Comparison of ENCODE assay signal across 25 mouse cellular contexts in the genomic region with DNA sequence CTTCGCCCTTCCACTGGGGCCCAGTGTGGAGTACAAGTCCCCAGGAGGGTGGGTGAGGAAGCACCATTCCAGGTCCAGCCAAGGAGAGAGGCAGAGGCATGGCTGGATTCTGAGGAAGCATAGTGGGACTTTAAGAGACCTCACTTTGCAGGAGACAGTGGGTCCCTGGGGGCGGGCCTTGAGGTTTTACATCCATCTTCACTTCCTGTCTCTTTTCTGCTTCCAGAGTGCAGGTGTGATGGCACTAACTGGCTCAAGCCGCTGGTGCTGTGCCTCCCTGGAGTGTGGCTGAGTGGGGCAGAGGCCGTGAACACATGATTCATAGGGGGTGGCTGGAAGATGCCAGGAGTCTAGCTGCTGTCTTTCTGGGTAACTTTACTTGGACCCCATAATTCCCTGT. TPM values are rescaled to one million over a fixed set of nuclear protein-coding genes. Genes with fewer than 3 reads are reported as not detected.
DNase-seq lines count a peak whose midpoint lies in the region; ATAC-seq and TF ChIP-seq lines count a peak whose summit lies in the region.
"Had no signal": no experiment of that assay in that cellular context is flagged by ENCODE, and none has a peak within 500 bp of the region (broad histone marks: within the 10 kb centered on the region; RNA-seq: fewer than 3 reads in every experiment).

No protein-coding gene starts in this region.

- no peak overlapping the region for H3K9ac ChIP-seq in midbrain, embryonic 14.5 days (replicated peaks; ENCODE audit: low read length)
- H3K9ac ChIP-seq in kidney, embryonic 14.5 days (ENCODE audit: low read depth, low read length), result no peak overlapping the region
- H3K9ac ChIP-seq: embryonic facial prominence, embryonic 13.5 days; embryonic facial prominence, embryonic 15.5 days had no signal

- H3K9me3 ChIP-seq in midbrain, embryonic 14.5 days (ENCODE audit: control insufficient read depth, low read length), result no peaks in the 10 kb centered on the region
- H3K9me3 ChIP-seq in kidney, embryonic 14.5 days (ENCODE audit: control insufficient read depth, low read length), result no peaks in the 10 kb centered on the region
- H3K9me3 ChIP-seq: embryonic facial prominence, embryonic 13.5 days; embryonic facial prominence, embryonic 15.5 days; forebrain, embryonic 10.5 days had no signal

- no peak overlapping the region for H3K4me2 ChIP-seq in midbrain, embryonic 14.5 days (ENCODE audit: low read length)
- H3K4me2 ChIP-seq in kidney, embryonic 14.5 days (replicated peaks; ENCODE audit: low read depth, low read length), result no peak overlapping the region
- H3K4me2 ChIP-seq: embryonic facial prominence, embryonic 13.5 days; embryonic facial prominence, embryonic 15.5 days had no signal

- DNase-seq in thymus, adult 2 months, result peak; percentile 43
- peak; percentile 61 for DNase-seq in thymus, postnatal 0 days (ENCODE audit: low spot score)
- DNase-seq in thymus, postnatal 14 days, result peak; percentile 63
- DNase-seq in thymus, postnatal 36 days, result peak; percentile 31 to 53
- DNase-seq in midbrain, embryonic 14.5 days, result no peak
- DNase-seq in urinary bladder, postnatal 4 days (ENCODE audit: low spot score in 2 of 2), result no peak
- DNase-seq in heart, adult 9 months (ENCODE audit: low spot score in 2 of 2), result no peak
- DNase-seq: adrenal gland, adult 2 months; adrenal gland, postnatal 10 days; adrenal gland, postnatal 25 days; cerebellum, adult 11 months; cerebellum, adult 18-20 months; cerebellum, adult 8-10 months; cerebellum, adult 9-11 months; cerebellum, postnatal 14 days; cerebellum, postnatal 36 days; embryo, embryonic 11 days had no signal

- TF ChIP-seq POLR2A in thymus, adult 2 months (IDR thresholded peaks at IDR 0.05; ENCODE audit: control insufficient read depth, extremely low read depth, insufficient read depth, low read length, poor library complexity), result no peak

- peaks cover 17% of the 10 kb centered on the region for H3K4me1 ChIP-seq in thymus, adult 2 months (replicated peaks; ENCODE audit: control insufficient read depth, insufficient read depth, low read length)
- peaks cover 36% of the 10 kb centered on the region for H3K4me1 ChIP-seq in midbrain, embryonic 14.5 days (ENCODE audit: control insufficient read depth, insufficient read depth, low read length)
- H3K4me1 ChIP-seq in kidney, embryonic 14.5 days (ENCODE audit: control insufficient read depth, insufficient read depth, low read length), result peaks cover 18% of the 10 kb centered on the region
- H3K4me1 ChIP-seq: embryonic facial prominence, embryonic 15.5 days had no signal

- ATAC-seq in midbrain, embryonic 14.5 days (ENCODE audit: low FRiP score, low TSS enrichment), result no peak
- ATAC-seq in kidney, embryonic 14.5 days (ENCODE audit: low FRiP score, low TSS enrichment), result no peak
- ATAC-seq: forebrain, embryonic 14.5 days; forebrain, embryonic 16.5 days had no signal

- peak overlapping the region; percentile 12; the same call in 1 of the 2 replicates for H3K27ac ChIP-seq in thymus, adult 2 months (ENCODE audit: control insufficient read depth, insufficient read depth, low read length)
- H3K27ac ChIP-seq in midbrain, embryonic 14.5 days (replicated peaks; ENCODE audit: low read depth, low read length), result no peak overlapping the region
- no peak overlapping the region for H3K27ac ChIP-seq in kidney, embryonic 14.5 days (ENCODE audit: low read depth, low read length)
- H3K27ac ChIP-seq: embryonic facial prominence, embryonic 13.5 days; embryonic facial prominence, embryonic 15.5 days; forebrain, embryonic 10.5 days had no signal

- H3K27me3 ChIP-seq in thymus, adult 2 months (ENCODE audit: control insufficient read depth, insufficient read depth, low read length), result no peaks in the 10 kb centered on the region
- H3K27me3 ChIP-seq in midbrain, embryonic 14.5 days (ENCODE audit: control insufficient read depth, insufficient read depth, low read length), result no peaks in the 10 kb centered on the region
- H3K27me3 ChIP-seq in kidney, embryonic 14.5 days (ENCODE audit: control insufficient read depth, insufficient read depth, low read length), result no peaks in the 10 kb centered on the region
- H3K27me3 ChIP-seq: embryonic facial prominence, embryonic 13.5 days; embryonic facial prominence, embryonic 15.5 days had no signal

- TF ChIP-seq CTCF in thymus, adult 2 months (IDR thresholded peaks at IDR 0.05; ENCODE audit: borderline replicate concordance, control insufficient read depth, extremely low read depth, insufficient read depth, low read length, poor library complexity), result no peak

- WGBS in thymus, adult 2 months, result 33% methylated on average over 4 of the region's 4 CpGs
- 82% methylated on average over 4 of the region's 4 CpGs for WGBS in midbrain, embryonic 14.5 days
- 82% methylated on average over 4 of the region's 4 CpGs for WGBS in kidney, embryonic 14.5 days

- H3K4me3 ChIP-seq in thymus, adult 2 months (ENCODE audit: control insufficient read depth, insufficient read depth, low read length), result no peak overlapping the region
- no peak overlapping the region for H3K4me3 ChIP-seq in midbrain, embryonic 14.5 days (replicated peaks; ENCODE audit: low read depth, low read length)
- no peak overlapping the region for H3K4me3 ChIP-seq in kidney, embryonic 14.5 days (ENCODE audit: low read length)
- H3K4me3 ChIP-seq: embryonic facial prominence, embryonic 13.5 days; embryonic facial prominence, embryonic 15.5 days; erythroblast, embryonic 14.5 days; forebrain, embryonic 10.5 days had no signal

- H3K36me3 ChIP-seq in thymus, adult 2 months (ENCODE audit: control insufficient read depth, insufficient read depth, low read length), result no peaks in the 10 kb centered on the region
- no peaks in the 10 kb centered on the region for H3K36me3 ChIP-seq in midbrain, embryonic 14.5 days (ENCODE audit: control insufficient read depth, insufficient read depth, low read length)
- no peaks in the 10 kb centered on the region for H3K36me3 ChIP-seq in kidney, embryonic 14.5 days (ENCODE audit: control insufficient read depth, insufficient read depth, low read length)
- H3K36me3 ChIP-seq: embryonic facial prominence, embryonic 13.5 days; embryonic facial prominence, embryonic 15.5 days; forebrain, embryonic 10.5 days had no signal

RNA-seq across cellular contexts. Expression of a gene that starts 54.9 kb away (rescaled TPM):
- 68.1 and 72.7 TPM in 2 replicates for polyA plus RNA-seq in thymus, adult 2 months (2012; rRNA removed)
- 17.2 and 21.6 TPM in 2 replicates for polyA plus RNA-seq in thymus, postnatal 0 days (2015; fragmentation: Nextera tagmentation; extraction: Ambion mirVana)
- 0.22 and 0.53 TPM in 2 replicates for polyA plus RNA-seq in midbrain, embryonic 14.5 days (2014; fragmentation: Nextera tagmentation; extraction: Ambion mirVana)
- polyA plus RNA-seq in kidney, embryonic 14.5 days (2014; fragmentation: Nextera tagmentation; extraction: Ambion mirVana), result 3.5 and 4.7 TPM in 2 replicates
- polyA plus RNA-seq: adrenal gland, adult 2 months; C2C12; embryonic facial prominence, embryonic 15.5 days had no signal

RNA-seq across cellular contexts. Expression of a gene that starts 58.3 kb away (rescaled TPM):
- polyA plus RNA-seq in thymus, adult 2 months (2012; rRNA removed), result 0.22 and 0.31 TPM in 2 replicates
- polyA plus RNA-seq in thymus, postnatal 0 days (2015; fragmentation: Nextera tagmentation; extraction: Ambion mirVana), result 0.17 TPM in 1 of 2 replicates, not detected in the other
- polyA plus RNA-seq in midbrain, embryonic 14.5 days (2014; fragmentation: Nextera tagmentation; extraction: Ambion mirVana), result 2.5 and 4.6 TPM in 2 replicates
- polyA plus RNA-seq in kidney, embryonic 14.5 days (2014; fragmentation: Nextera tagmentation; extraction: Ambion mirVana), result 1.9 TPM in 2 replicates
- polyA plus RNA-seq: adrenal gland, adult 2 months; C2C12; forebrain, embryonic 10.5 days had no signal

Comparison
In these comparisons a context has a peak if more than half of its experiments do, and no peak if none do; other contexts are left out.
1. DNase-seq: peak in thymus, adult 2 months (single experiment), thymus, postnatal 0 days (single experiment), thymus, postnatal 14 days (single experiment) and thymus, postnatal 36 days (2 of 2); none in midbrain, embryonic 14.5 days (single experiment), urinary bladder, postnatal 4 days (0 of 2) and heart, adult 9 months (0 of 2).